Mouse (Mus musculus) limb, embryonic 15.5 days (tissue): Measurements from ENCODE around the gene Vmn2r67. TPM values are rescaled to one million over a fixed set of nuclear protein-coding genes. Genes with fewer than 3 reads are reported as not detected.
"Not testable (repeated sequence)": the region's sequence is repeated elsewhere in the genome, so short reads cannot be mapped to it uniquely, and the experiment has no call there.

Experiments used
- ATAC-seq: fragments of 200-750 bp; cut with Nextera tagmentation; 2 replicates; pipeline ENCODE4 v1.8.0; 2017; ENCODE audit warnings: low read depth, moderate TSS enrichment; ENCODE audit not compliant: insufficient number of reproducible peaks, low FRiP score, low TSS enrichment
- H3K27ac ChIP-seq: fragments of 300-500 bp; sonication (generic); 2 replicates; pipeline ENCODE4 v1.5.1; 2015; ENCODE audit warnings: moderate library complexity, mild to moderate bottlenecking, inconsistent platforms
- H3K27me3 ChIP-seq: fragments of 300-500 bp; sonication (generic); 2 replicates; pipeline ENCODE4 v1.6.1; 2015; ENCODE audit warnings: inconsistent platforms
- H3K36me3 ChIP-seq: fragments of 300-500 bp; sonication (generic); 2 replicates; pipeline ENCODE4 v1.6.1; 2015; ENCODE audit warnings: inconsistent platforms
- H3K4me1 ChIP-seq: fragments of 300-500 bp; sonication (generic); 2 replicates; pipeline ENCODE4 v1.6.1; 2015; ENCODE audit warnings: inconsistent platforms
- H3K4me2 ChIP-seq: fragments of 300-500 bp; sonication (generic); 2 replicates; pipeline ENCODE4 v1.6.1; 2015; ENCODE audit warnings: mild to moderate bottlenecking, inconsistent platforms
- H3K4me3 ChIP-seq: fragments of 300-500 bp; sonication (generic); 2 replicates; pipeline ENCODE4 v1.5.1; 2015; ENCODE audit warnings: mild to moderate bottlenecking, inconsistent platforms
- H3K9ac ChIP-seq: fragments of 300-500 bp; sonication (generic); 2 replicates; pipeline ENCODE4 v1.6.1; 2015; ENCODE audit warnings: inconsistent platforms
- H3K9me3 ChIP-seq: fragments of 300-500 bp; sonication (generic); 2 replicates; pipeline ENCODE4 v1.6.1; 2016; ENCODE audit warnings: inconsistent platforms
- WGBS: fragments of 180-500 bp; shearing (Covaris S2); methylation state at CpG from one replicate; pipeline ENCODE4 v1.1.7; 2015; 5-methylcytosine and 5-hydroxymethylcytosine counted together
- polyA plus RNA-seq: library from polyadenylated mRNA; unstranded; fragments of >200 nt; fragmentation: Nextera tagmentation; extraction: Ambion mirVana; gene quantifications from 2 replicates; pipeline ENCODE4 v1.2.1, GENCODE M21; 2015

The Vmn2r67 gene
- not detected in 2 replicates for polyA plus RNA-seq

DNA sequence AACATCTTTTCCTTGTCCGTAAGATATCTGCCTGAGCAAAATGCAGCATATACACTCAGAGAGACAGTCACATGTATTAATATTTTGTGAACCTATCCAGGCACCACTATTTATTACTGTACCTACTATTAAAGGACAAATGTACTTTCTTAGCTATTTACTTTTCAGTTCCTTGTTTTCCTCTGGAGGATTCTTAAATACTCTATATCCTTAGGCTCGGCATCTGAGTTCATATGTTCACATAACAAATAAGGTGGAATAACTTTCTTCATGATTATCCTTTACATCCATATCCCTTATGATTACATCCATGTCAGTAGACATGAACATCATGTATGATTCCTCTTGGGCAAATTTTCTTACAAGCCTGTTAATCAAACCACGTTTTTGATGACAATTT is at the start of gene Vmn2r67:
Vmn2r67 (minus strand) TSS at position 101 of the 400 bp plus-strand sequence.
- Histone ChIP-seq H3K36me3 (no peaks in the 10 kb centered on the region), H3K4me2 (no peak within 1 kb of the TSS), H3K4me1 (no peaks in the 10 kb centered on the region), H3K9ac (no peak within 1 kb of the TSS), H3K9me3 (no peaks in the 10 kb centered on the region), H3K4me3 (no peak within 1 kb of the TSS), H3K27me3 (no peaks in the 10 kb centered on the region), H3K27ac (no peak within 1 kb of the TSS)
- ATAC-seq, result no peak
- WGBS, result 73% methylated on average over 3 of the region's 3 CpGs

DNA sequence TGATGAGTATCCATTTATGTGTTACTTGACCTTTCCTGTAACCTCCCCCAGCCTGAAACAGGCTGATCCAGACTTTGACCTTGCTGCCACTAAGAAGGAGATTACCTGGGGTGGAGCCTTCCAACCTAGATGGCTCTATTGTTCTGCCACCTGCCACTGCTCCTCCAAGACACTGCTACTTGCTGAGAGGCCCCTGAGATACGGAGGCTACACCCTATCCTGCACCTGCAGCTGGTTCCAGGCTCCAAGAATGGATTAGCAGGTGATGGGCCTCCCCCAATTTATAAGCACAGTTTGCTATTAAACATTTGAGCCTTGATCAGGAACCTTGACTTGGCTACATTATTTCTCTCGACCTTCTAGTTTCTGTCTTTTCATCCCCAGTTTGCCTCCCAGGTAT is 51.3 kb downstream of the Vmn2r67 start:
- H3K4me2 ChIP-seq, H3K4me3 ChIP-seq, H3K27me3 ChIP-seq, H3K27ac ChIP-seq, H3K4me1 ChIP-seq, H3K9me3 ChIP-seq, H3K36me3 ChIP-seq, H3K9ac ChIP-seq, ATAC-seq: not testable (repeated sequence)
- 50% methylated on average over 2 of the region's 2 CpGs for WGBS

Other genes starting within 250 kb of the Vmn2r67 start
- not detected in 2 replicates for gene Vmn2r65, start 191.9 kb downstream of the Vmn2r67 start, polyA plus RNA-seq
- not detected in 2 replicates for gene Vmn2r66, start 143.7 kb downstream of the Vmn2r67 start, polyA plus RNA-seq
- gene Vmn2r68, start 81.8 kb upstream of the Vmn2r67 start, polyA plus RNA-seq, result not detected in 2 replicates